Mouse (Mus musculus): ENCODE results near the gene Gcc1. TPM values are rescaled to one million over a fixed set of nuclear protein-coding genes. Genes with fewer than 3 reads are reported as not detected.

Gene Gcc1
- total and polyA plus RNA-seq, 2 experiments = 3.9 to 9.9 TPM

- no peaks in the 10 kb centered on the region for H3K79me2 ChIP-seq (ENCODE audit: control insufficient read depth, insufficient read depth, low read length)
- H3K27me3 ChIP-seq (ENCODE audit: control insufficient read depth, insufficient read depth, low read length) = peaks cover 10% of the 10 kb centered on the region; the same call in 1 of the 2 replicates
- H3K36me3 ChIP-seq (ENCODE audit: control insufficient read depth, insufficient read depth, low read length) = no peaks in the 10 kb centered on the region
- H3K9ac ChIP-seq (ENCODE audit: low read depth, low read length) = no peak overlapping the region
- H3K27ac ChIP-seq (replicated peaks; ENCODE audit: insufficient read depth, low read depth, low read length) = no peak overlapping the region
- no peak for TF ChIP-seq POLR2A (IDR thresholded peaks at IDR 0.05; ENCODE audit: extremely low read depth, insufficient read depth, low read length)
- no peak for TF ChIP-seq CTCF (IDR thresholded peaks at IDR 0.05; ENCODE audit: low read depth, low read length)
- H3K4me3 ChIP-seq (ENCODE audit: insufficient read depth, low read depth, low read length) = no peak overlapping the region
- no peak for DNase-seq (ENCODE audit: extremely low read depth, low read depth, low spot score)
- no peaks in the 10 kb centered on the region for H3K4me1 ChIP-seq (ENCODE audit: control insufficient read depth, insufficient read depth, low read length)
- 51% methylated on average over 15 of the region's 15 CpGs for WGBS
Measured at GRCm38 (mm10) chr6:28396051-28396852, 31.9 kb downstream of the Gcc1 start.

DNA sequence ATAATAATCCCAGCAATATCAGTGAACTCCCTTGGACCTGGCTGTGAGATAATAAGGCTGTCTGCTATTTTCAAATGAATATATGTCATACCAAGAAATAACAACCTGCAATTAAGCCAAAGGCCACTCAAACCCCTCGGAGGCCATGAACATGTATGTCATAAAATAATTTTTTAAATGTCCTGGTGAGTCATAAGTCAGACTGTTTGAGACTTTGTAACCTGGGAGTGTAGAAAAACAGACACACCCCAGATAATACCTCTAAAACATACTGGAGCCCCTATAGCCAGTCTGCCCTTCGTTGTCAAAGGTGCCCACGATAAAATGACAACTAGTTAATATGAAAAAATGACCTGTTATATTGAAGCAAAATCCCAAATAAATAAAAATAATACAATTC is 39.2 kb downstream of the Gcc1 start:
- Histone ChIP-seq H3K4me1 (ENCODE audit: control insufficient read depth, insufficient read depth, low read length) (no peaks in the 10 kb centered on the region), H3K36me3 (ENCODE audit: control insufficient read depth, insufficient read depth, low read length) (no peaks in the 10 kb centered on the region), H3K79me2 (ENCODE audit: control insufficient read depth, insufficient read depth, low read length) (no peaks in the 10 kb centered on the region), H3K27me3 (ENCODE audit: control insufficient read depth, insufficient read depth, low read length) (no peaks in the 10 kb centered on the region), H3K27ac (replicated peaks; ENCODE audit: insufficient read depth, low read depth, low read length) (no peak overlapping the region), H3K4me3 (ENCODE audit: insufficient read depth, low read depth, low read length) (no peak overlapping the region), H3K9ac (ENCODE audit: low read depth, low read length) (no peak overlapping the region)
- no peak for DNase-seq (ENCODE audit: extremely low read depth, low read depth, low spot score)
- TF ChIP-seq CTCF (IDR thresholded peaks at IDR 0.05; ENCODE audit: low read depth, low read length) (no peak), POLR2A (IDR thresholded peaks at IDR 0.05; ENCODE audit: extremely low read depth, insufficient read depth, low read length) (no peak)
- WGBS = 86% methylated on average over 3 of the region's 3 CpGs

- Histone ChIP-seq H3K36me3 (ENCODE audit: control insufficient read depth, insufficient read depth, low read length) (no peaks in the 10 kb centered on the region), H3K79me2 (ENCODE audit: control insufficient read depth, insufficient read depth, low read length) (no peaks in the 10 kb centered on the region), H3K9ac (ENCODE audit: low read depth, low read length) (no peak overlapping the region), H3K27me3 (ENCODE audit: control insufficient read depth, insufficient read depth, low read length) (no peaks in the 10 kb centered on the region), H3K4me1 (ENCODE audit: control insufficient read depth, insufficient read depth, low read length) (no peaks in the 10 kb centered on the region), H3K27ac (replicated peaks; ENCODE audit: insufficient read depth, low read depth, low read length) (no peak overlapping the region), H3K4me3 (ENCODE audit: insufficient read depth, low read depth, low read length) (no peak overlapping the region)
- DNase-seq (ENCODE audit: extremely low read depth, low read depth, low spot score) = no peak
- WGBS = 74% methylated on average over 3 of the region's 3 CpGs
- TF ChIP-seq CTCF (IDR thresholded peaks at IDR 0.05; ENCODE audit: low read depth, low read length) (no peak), POLR2A (IDR thresholded peaks at IDR 0.05; ENCODE audit: extremely low read depth, insufficient read depth, low read length) (no peak)
Measured at GRCm38 (mm10) chr6:28385169-28385568, 43.0 kb downstream of the Gcc1 start.

- no peak overlapping the region for H3K9ac ChIP-seq (ENCODE audit: low read depth, low read length)
- no peak for TF ChIP-seq POLR2A (IDR thresholded peaks at IDR 0.05; ENCODE audit: extremely low read depth, insufficient read depth, low read length)
- TF ChIP-seq CTCF (IDR thresholded peaks at IDR 0.05; ENCODE audit: low read depth, low read length) = no peak
- H3K4me3 ChIP-seq (ENCODE audit: insufficient read depth, low read depth, low read length) = no peak overlapping the region
- no peaks in the 10 kb centered on the region for H3K27me3 ChIP-seq (ENCODE audit: control insufficient read depth, insufficient read depth, low read length)
- no peaks in the 10 kb centered on the region for H3K36me3 ChIP-seq (ENCODE audit: control insufficient read depth, insufficient read depth, low read length)
- no peaks in the 10 kb centered on the region for H3K4me1 ChIP-seq (ENCODE audit: control insufficient read depth, insufficient read depth, low read length)
- no peaks in the 10 kb centered on the region for H3K79me2 ChIP-seq (ENCODE audit: control insufficient read depth, insufficient read depth, low read length)
- 51% methylated on average over 4 of the region's 4 CpGs for WGBS
- DNase-seq (ENCODE audit: extremely low read depth, low read depth, low spot score) = no peak
- no peak overlapping the region for H3K27ac ChIP-seq (replicated peaks; ENCODE audit: insufficient read depth, low read depth, low read length)
Measured at GRCm38 (mm10) chr6:28381983-28382382, 46.2 kb downstream of the Gcc1 start.

DNA sequence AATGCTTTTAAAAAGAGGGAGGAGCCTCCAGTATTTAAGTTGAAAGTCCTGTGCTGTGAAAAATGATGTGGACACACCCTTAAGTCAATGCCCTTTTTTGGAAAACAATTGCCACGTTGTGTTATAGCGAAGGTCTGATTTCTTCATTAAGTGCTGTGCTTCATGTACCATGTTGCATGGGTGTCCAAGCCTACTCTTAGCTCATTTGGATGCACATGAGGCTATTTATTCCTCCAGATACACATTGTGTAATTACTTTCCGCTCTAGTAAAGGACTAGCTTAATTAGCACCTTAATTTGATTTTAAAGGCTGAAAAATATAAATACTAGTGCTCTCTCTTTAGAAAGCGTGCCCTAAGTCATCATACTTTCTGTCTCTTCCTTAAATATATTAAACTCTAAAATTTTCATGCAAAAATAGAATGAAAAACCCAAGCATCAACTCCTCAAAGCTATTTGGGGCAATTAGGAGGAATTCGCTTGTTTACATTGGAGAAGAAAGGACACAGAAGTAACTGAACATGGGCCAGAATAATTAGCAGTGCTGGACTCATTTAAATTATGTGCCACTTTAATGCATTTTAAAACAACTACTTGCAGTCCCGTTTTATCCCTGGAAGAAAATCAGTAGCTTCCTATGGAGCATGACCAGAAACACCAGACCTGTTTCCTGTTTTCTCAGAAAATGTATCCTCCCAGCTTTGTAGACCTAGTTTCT is 58.1 kb downstream of the Gcc1 start:
- Histone ChIP-seq H3K9ac (ENCODE audit: low read depth, low read length) (no peak overlapping the region), H3K79me2 (ENCODE audit: control insufficient read depth, insufficient read depth, low read length) (no peaks in the 10 kb centered on the region), H3K27ac (replicated peaks; ENCODE audit: insufficient read depth, low read depth, low read length) (no peak overlapping the region), H3K4me1 (ENCODE audit: control insufficient read depth, insufficient read depth, low read length) (no peaks in the 10 kb centered on the region), H3K27me3 (ENCODE audit: control insufficient read depth, insufficient read depth, low read length) (no peaks in the 10 kb centered on the region; the same call in 1 of the 2 replicates), H3K36me3 (ENCODE audit: control insufficient read depth, insufficient read depth, low read length) (no peaks in the 10 kb centered on the region), H3K4me3 (ENCODE audit: insufficient read depth, low read depth, low read length) (no peak overlapping the region)
- no peak for DNase-seq (ENCODE audit: extremely low read depth, low read depth, low spot score)
- 79% methylated on average over 6 of the region's 6 CpGs for WGBS
- TF ChIP-seq CTCF (IDR thresholded peaks at IDR 0.05; ENCODE audit: low read depth, low read length) (no peak), POLR2A (IDR thresholded peaks at IDR 0.05; ENCODE audit: extremely low read depth, insufficient read depth, low read length) (no peak)
